Mouse (Mus musculus) central nervous system, embryonic 18 days (tissue): ENCODE data around the gene Olfr920. TPM values are rescaled to one million over a fixed set of nuclear protein-coding genes. Genes with fewer than 3 reads are reported as not detected.

Experiments
- polyA plus RNA-seq: library from polyadenylated mRNA; depleted of rRNA; stranded (reverse); fragments of >200 nt; gene quantifications from 2 replicates; pipeline ENCODE4 v1.2.3, GENCODE M21; 2012; rRNA removed

Olfr920 gene
- 0.03 and 0.05 TPM in 2 replicates for polyA plus RNA-seq

DNA sequence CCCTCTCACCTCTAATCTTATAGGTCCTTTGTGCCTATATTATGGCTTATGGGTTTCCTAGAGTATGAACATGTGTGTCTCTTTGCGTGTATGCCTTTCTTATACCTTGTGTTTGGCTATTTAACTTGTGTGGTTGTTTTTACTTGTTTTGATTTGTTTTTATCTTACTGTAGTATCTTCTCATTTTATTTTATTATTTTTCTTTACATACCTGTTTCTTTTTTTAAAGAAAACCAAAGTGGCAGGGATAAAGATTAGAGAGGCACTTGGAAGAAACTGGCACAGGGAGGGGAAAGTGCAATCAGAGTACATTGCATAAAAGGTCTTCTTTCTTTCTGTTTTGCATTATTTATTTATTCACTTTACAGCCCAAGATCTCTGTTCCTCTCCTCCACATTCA lies at the start of gene Olfr920:
Gene Olfr920, plus strand, starts transcription at position 301 of the 400 bp plus-strand sequence.

DNA sequence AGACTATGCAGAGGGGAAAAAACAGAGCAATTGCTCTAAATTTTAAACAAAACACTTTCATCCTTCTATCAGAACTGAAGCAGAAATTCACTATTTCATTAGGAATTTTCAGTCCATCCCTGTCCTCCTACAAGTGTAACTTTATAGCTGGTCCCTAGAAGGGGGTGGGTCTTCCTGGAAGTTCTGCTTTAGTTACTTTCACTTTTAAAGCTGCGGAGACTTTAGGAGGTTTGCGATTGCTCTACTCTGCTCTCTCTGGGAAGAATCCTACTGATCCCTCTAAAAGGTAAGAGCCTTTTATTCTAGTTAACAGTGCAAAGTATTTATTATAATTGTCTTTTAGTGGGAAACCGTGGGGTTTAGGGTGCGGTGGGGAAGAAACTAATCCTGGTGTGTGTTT lies 34.0 kb upstream of the Olfr920 start, which contains the start of gene Vwa5a:
Gene Vwa5a, plus strand, starts transcription at position 167 of the 400 bp plus-strand sequence.

GRCm38 (mm10) chr9:38772768-38773167 lies 20.7 kb downstream of the Olfr920 start, which contains the start of gene Olfr921:
Gene Olfr921 (plus strand): TSS chr9:38773068.

Other genes with a start within 250 kb of the Olfr920 start
- gene Olfr911-ps1, start 230.7 kb upstream of the Olfr920 start, polyA plus RNA-seq, result not detected in 2 replicates
- gene Olfr910, start 214.4 kb upstream of the Olfr920 start, polyA plus RNA-seq, result not detected in 2 replicates
- not detected in 2 replicates for gene Olfr912, start 172.1 kb upstream of the Olfr920 start, polyA plus RNA-seq
- gene Olfr913, start 159.5 kb upstream of the Olfr920 start, polyA plus RNA-seq, result not detected in 2 replicates
- not detected in 2 replicates for gene Olfr914, start 147.2 kb upstream of the Olfr920 start, polyA plus RNA-seq
- gene Olfr916, start 92.4 kb upstream of the Olfr920 start, polyA plus RNA-seq, result not detected in 2 replicates
- gene Olfr917, start 86.5 kb upstream of the Olfr920 start, polyA plus RNA-seq, result not detected in 2 replicates
- not detected in 2 replicates for gene Olfr918, start 77.7 kb upstream of the Olfr920 start, polyA plus RNA-seq
- gene Olfr919, start 48.6 kb upstream of the Olfr920 start, polyA plus RNA-seq, result not detected in 2 replicates
- 4.7 and 6.2 TPM in 2 replicates for gene Vwa5a, start 34.0 kb upstream of the Olfr920 start, polyA plus RNA-seq
- gene Olfr921, start 20.8 kb downstream of the Olfr920 start, polyA plus RNA-seq, result not detected in 2 replicates
- gene Olfr922, start 62.3 kb downstream of the Olfr920 start, polyA plus RNA-seq, result not detected in 2 replicates
- gene Olfr923, start 74.2 kb downstream of the Olfr920 start, polyA plus RNA-seq, result not detected in 2 replicates
- not detected in 2 replicates for gene Olfr924, start 92.2 kb downstream of the Olfr920 start, polyA plus RNA-seq
- not detected in 2 replicates for gene Olfr26, start 102.8 kb downstream of the Olfr920 start, polyA plus RNA-seq
- gene Olfr926, start 124.8 kb downstream of the Olfr920 start, polyA plus RNA-seq, result not detected in 2 replicates
- not detected in 2 replicates for gene Olfr930, start 177.5 kb downstream of the Olfr920 start, polyA plus RNA-seq
- gene Olfr933, start 220.0 kb downstream of the Olfr920 start, polyA plus RNA-seq, result not detected in 2 replicates
- not detected in 2 replicates for gene Olfr934, start 236.0 kb downstream of the Olfr920 start, polyA plus RNA-seq
- gene Olfr935, start 247.4 kb downstream of the Olfr920 start, polyA plus RNA-seq, result not detected in 2 replicates